In the genomic region with DNA sequence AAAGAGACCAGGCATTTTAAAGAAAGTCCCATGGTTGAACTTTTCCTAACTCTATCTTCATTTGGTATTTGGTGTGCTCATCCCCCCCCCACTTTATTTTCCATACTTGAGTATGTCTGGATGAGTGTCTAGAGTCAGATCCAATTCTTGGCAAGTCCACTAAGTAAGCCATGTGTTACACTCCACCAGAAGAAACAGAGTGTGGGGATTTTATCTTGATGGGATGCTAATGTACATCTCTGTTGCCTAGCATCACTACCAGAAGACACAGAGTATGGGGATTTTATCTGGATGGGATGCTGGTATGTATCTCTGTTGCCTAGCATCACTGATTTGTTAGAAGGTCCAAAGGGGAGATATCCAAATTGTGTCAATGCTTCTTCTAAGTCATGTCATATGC, we compare ENCODE assay signal across 29 mouse cellular contexts. TPM values are rescaled to one million over a fixed set of nuclear protein-coding genes. Genes with fewer than 3 reads are reported as not detected.
"Had no signal": no experiment of that assay in that cellular context is flagged by ENCODE, and none has a peak within 500 bp of the region (broad histone marks: within the 10 kb centered on the region; RNA-seq: fewer than 3 reads in every experiment).

No protein-coding gene starts in this region.

- H3K4me2 ChIP-seq: heart, embryonic 11.5 days; heart, embryonic 13.5 days; heart, embryonic 15.5 days; hindbrain, embryonic 13.5 days; hindbrain, embryonic 15.5 days; kidney, embryonic 15.5 days; limb, embryonic 13.5 days; limb, embryonic 15.5 days; liver, embryonic 12.5 days had no signal

- H3K27ac ChIP-seq: heart, adult 2 months; heart, embryonic 13.5 days; heart, embryonic 15.5 days; hindbrain, embryonic 13.5 days; hindbrain, embryonic 15.5 days; hindbrain, postnatal 0 days; kidney, embryonic 15.5 days; kidney, postnatal 0 days; limb, embryonic 13.5 days; limb, embryonic 15.5 days; liver, embryonic 12.5 days; liver, embryonic 14.5 days had no signal

- H3K4me1 ChIP-seq: heart, embryonic 15.5 days; hindbrain, embryonic 13.5 days; hindbrain, embryonic 15.5 days; kidney, embryonic 15.5 days; limb, embryonic 13.5 days; limb, embryonic 15.5 days; liver, embryonic 12.5 days had no signal

- ATAC-seq: hindbrain, postnatal 0 days; intestine, embryonic 16.5 days; liver, embryonic 12.5 days had no signal

- H3K9me3 ChIP-seq: heart, embryonic 13.5 days; heart, embryonic 15.5 days; hindbrain, embryonic 13.5 days; hindbrain, embryonic 15.5 days; kidney, embryonic 15.5 days; limb, embryonic 13.5 days; limb, embryonic 15.5 days; liver, embryonic 12.5 days had no signal

- H3K4me3 ChIP-seq: heart, adult 2 months; heart, embryonic 13.5 days; heart, embryonic 15.5 days; hindbrain, embryonic 13.5 days; hindbrain, embryonic 15.5 days; kidney, embryonic 15.5 days; limb, embryonic 13.5 days; limb, embryonic 15.5 days; liver, embryonic 12.5 days had no signal

- H3K9ac ChIP-seq: heart, embryonic 13.5 days; heart, embryonic 15.5 days; hindbrain, embryonic 13.5 days; hindbrain, embryonic 15.5 days; kidney, embryonic 15.5 days; limb, embryonic 13.5 days; limb, embryonic 15.5 days; liver, embryonic 12.5 days; liver, embryonic 14.5 days had no signal

- H3K27me3 ChIP-seq: heart, embryonic 13.5 days; heart, embryonic 15.5 days; hindbrain, embryonic 13.5 days; hindbrain, embryonic 15.5 days; kidney, embryonic 15.5 days; limb, embryonic 13.5 days; limb, embryonic 15.5 days; liver, embryonic 12.5 days had no signal

- DNase-seq: gastrocnemius, postnatal 14 days; gastrocnemius, postnatal 36 days; heart, adult 11 months; heart, adult 2 months; heart, postnatal 14 days; heart, postnatal 36 days; kidney, adult 11 months; kidney, adult 2 months; kidney, adult 9 months; kidney, postnatal 14 days; kidney, postnatal 36 days; layer of hippocampus, adult 9-11 months; layer of hippocampus, postnatal 36 days; left cerebral cortex, postnatal 4 days had no signal

- H3K36me3 ChIP-seq: heart, embryonic 13.5 days; heart, embryonic 15.5 days; hindbrain, embryonic 13.5 days; hindbrain, embryonic 15.5 days; kidney, embryonic 15.5 days; limb, embryonic 13.5 days; limb, embryonic 15.5 days; liver, embryonic 12.5 days had no signal

RNA-seq across cellular contexts. Expression of gene Cadps, which starts 24.0 kb away (rescaled TPM):
- polyA plus RNA-seq: liver, adult 2 months; liver, embryonic 16.5 days had no signal
